Mouse (Mus musculus): Measurements from ENCODE around the gene Zfp821. TPM values are rescaled to one million over a fixed set of nuclear protein-coding genes. Genes with fewer than 3 reads are reported as not detected.

Zfp821 gene
- polyA plus RNA-seq, 1 experiment, result 8.2 TPM

GRCm38 (mm10) chr8:109750699-109751098, 45.4 kb downstream of the Zfp821 start:
- no peak for TF ChIP-seq GATA1 (IDR thresholded peaks at IDR 0.05; ENCODE audit: low read length)

- TF ChIP-seq GATA1 (IDR thresholded peaks at IDR 0.05; ENCODE audit: low read length), result no peak
Observed at GRCm38 (mm10) chr8:109751731-109752485, 46.6 kb downstream of the Zfp821 start.

GRCm38 (mm10) chr8:109754696-109755095, 49.4 kb downstream of the Zfp821 start:
- TF ChIP-seq GATA1 (IDR thresholded peaks at IDR 0.05; ENCODE audit: low read length), result no peak

DNA sequence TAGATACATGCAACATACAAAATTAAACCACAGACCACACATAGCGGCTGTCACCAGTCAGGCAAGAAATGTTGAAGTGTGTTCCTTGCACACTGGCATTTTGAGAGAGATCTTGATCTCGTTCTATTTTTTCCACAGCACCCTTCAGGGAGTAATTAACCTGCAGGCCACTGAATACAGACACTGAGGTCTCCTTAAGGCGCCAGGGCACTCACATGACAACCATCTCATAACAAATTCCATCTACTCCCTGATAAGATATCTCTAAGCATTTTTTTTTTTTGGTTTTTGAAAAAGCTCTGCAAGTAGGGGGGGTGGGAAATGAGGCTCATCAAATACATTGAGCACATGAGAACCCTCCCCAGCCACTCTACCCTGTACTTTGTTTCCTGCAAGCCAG, 51.5 kb downstream of the Zfp821 start:
- TF ChIP-seq GATA1 (IDR thresholded peaks at IDR 0.05; ENCODE audit: low read length), result no peak

GRCm38 (mm10) chr8:109759426-109759825, 54.1 kb downstream of the Zfp821 start:
- no peak for TF ChIP-seq GATA1 (IDR thresholded peaks at IDR 0.05; ENCODE audit: low read length)

DNA sequence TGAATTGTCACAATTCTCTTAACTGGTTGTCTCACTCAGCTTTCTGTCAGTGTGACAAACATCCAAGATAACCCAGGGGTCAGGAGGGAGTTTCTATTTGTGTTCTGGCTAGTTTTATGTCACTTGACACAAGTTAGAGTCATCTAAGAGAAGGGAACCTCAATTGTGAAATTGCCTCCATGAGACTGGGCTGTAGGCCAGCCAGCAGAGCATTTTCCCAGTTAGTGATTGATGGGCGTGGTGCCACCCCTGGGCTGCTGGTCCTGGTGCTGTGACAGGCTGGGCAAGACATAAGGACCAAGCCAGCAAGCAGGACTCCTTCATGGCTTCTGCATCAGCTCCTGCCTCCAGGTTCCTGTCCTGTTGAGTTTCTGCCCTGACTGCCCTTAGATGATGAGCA, 54.9 kb downstream of the Zfp821 start:
- TF ChIP-seq GATA1 (IDR thresholded peaks at IDR 0.05; ENCODE audit: low read length), result no peak

DNA sequence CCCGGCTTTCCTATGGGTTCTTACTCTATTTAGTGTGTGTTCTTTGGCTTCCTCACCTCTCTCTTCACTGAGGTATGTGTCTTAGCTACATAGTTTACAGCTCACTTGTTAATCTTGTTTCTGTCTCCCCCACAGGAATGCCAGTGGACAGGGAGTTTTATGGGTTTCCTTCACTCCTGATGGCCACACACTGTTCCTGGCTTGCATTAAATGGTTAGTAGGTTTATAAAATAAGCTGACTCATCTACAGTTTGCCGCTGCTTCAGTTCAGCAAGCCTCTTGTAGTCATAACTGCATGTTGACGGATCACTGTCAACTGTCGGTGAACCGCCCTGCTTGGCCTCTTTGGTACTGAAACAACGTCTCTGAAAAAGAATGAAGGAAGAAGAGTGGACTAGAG, 58.7 kb downstream of the Zfp821 start:
- no peak for TF ChIP-seq GATA1 (IDR thresholded peaks at IDR 0.05; ENCODE audit: low read length)

DNA sequence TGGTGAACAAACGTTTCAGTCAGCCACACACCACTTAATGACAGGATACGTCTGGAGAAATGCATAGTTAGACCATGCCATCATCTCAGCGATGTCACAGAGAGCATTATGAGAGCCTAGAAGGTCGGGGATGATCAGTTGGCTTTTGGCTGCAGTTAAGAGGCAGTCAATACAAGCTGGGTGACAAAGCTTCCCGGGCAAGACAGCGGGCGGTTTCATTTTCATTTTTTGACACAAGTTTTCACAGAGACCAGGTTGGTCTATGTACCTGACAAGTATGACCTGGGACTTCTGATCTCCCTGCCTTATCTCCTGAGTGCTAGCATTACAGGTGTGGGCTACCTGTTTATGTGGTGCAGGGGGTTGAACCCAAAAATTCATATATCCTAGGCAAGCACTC, 60.7 kb downstream of the Zfp821 start:
- TF ChIP-seq GATA1 (IDR thresholded peaks at IDR 0.05; ENCODE audit: low read length), result no peak

GRCm38 (mm10) chr8:109773154-109773553, 67.8 kb downstream of the Zfp821 start:
- no peak for TF ChIP-seq GATA1 (IDR thresholded peaks at IDR 0.05; ENCODE audit: low read length)

Other genes with a start within 250 kb of the Zfp821 start
- not detected in 2 replicates for gene Pmfbp1, start 211.5 kb upstream of the Zfp821 start, polyA plus RNA-seq (2012)
- 34.1 and 44.5 TPM in 2 replicates for gene Dhx38, start 139.7 kb upstream of the Zfp821 start, polyA plus RNA-seq (2012)
- gene Txnl4b, start 139.7 kb upstream of the Zfp821 start, polyA plus RNA-seq (2012), result 5.7 and 8.8 TPM in 2 replicates
- not detected in 2 replicates for gene Hp, start 126.4 kb upstream of the Zfp821 start, polyA plus RNA-seq (2012)
- gene Dhodh, start 96.9 kb upstream of the Zfp821 start, polyA plus RNA-seq (2012), result 88.2 and 118 TPM in 2 replicates
- gene Pkd1l3, start 91.0 kb upstream of the Zfp821 start, polyA plus RNA-seq (2012), result 1.4 and 3.7 TPM in 2 replicates
- gene Ist1, start 12.3 kb upstream of the Zfp821 start, polyA plus RNA-seq (2012), result 21.9 and 29.2 TPM in 2 replicates
- 25.4 and 38.6 TPM in 2 replicates for gene Atxn1l, start 32.2 kb downstream of the Zfp821 start, polyA plus RNA-seq (2012)
- gene Ap1g1, start 73.0 kb downstream of the Zfp821 start, polyA plus RNA-seq (2012), result 49.1 and 53.4 TPM in 2 replicates
- 3.5 and 5.5 TPM in 2 replicates for gene Phlpp2, start 163.0 kb downstream of the Zfp821 start, polyA plus RNA-seq (2012)

Measured in G1E-ER4 (cell line).